Mouse (Mus musculus) cerebellum, adult 2 months (tissue): ENCODE measurements around the gene Trappc2l. TPM values are rescaled to one million over a fixed set of nuclear protein-coding genes. Genes with fewer than 3 reads are reported as not detected.

ENCODE experiments used
- DNase-seq, 2 experiments: peaks; one replicate each; pipeline ENCODE4 v3.0.0; 2021
- H3K27ac ChIP-seq: fragments of 200-500 bp; 2 replicates; pipeline ENCODE4 v1.5.1; 2012; ENCODE audit warnings: low read length, control low read depth, inconsistent platforms; ENCODE audit not compliant: insufficient read depth
- H3K27me3 ChIP-seq: fragments of 200-500 bp; 2 replicates; pipeline ENCODE4 v1.6.1; 2012; ENCODE audit warnings: inconsistent platforms, mild to moderate bottlenecking, low read length, moderate library complexity; ENCODE audit not compliant: control insufficient read depth, insufficient read depth
- H3K4me1 ChIP-seq: fragments of 200-500 bp; 2 replicates; pipeline ENCODE4 v1.6.1; 2011; ENCODE audit warnings: low read length; ENCODE audit not compliant: control insufficient read depth, insufficient read depth
- H3K4me3 ChIP-seq: fragments of 200-500 bp; replicated peaks from 2 replicates; pipeline ENCODE3; 2011; ENCODE audit warnings: mild to moderate bottlenecking, low read depth, low read length, control low read depth; ENCODE audit not compliant: insufficient read depth
- CTCF ChIP-seq: fragments of 200-500 bp; IDR thresholded peaks from 2 replicates; pipeline ENCODE4 v1.5.1; 2011; ENCODE audit warnings: low read depth, mild to moderate bottlenecking, control low read depth, low read length, moderate library complexity, borderline replicate concordance; ENCODE audit not compliant: insufficient read depth
- POLR2A ChIP-seq: fragments of 200-500 bp; IDR thresholded peaks from 2 replicates; pipeline ENCODE4 v1.6.1; 2011; ENCODE audit warnings: low read length, control low read depth, borderline replicate concordance; ENCODE audit not compliant: insufficient read depth
- WGBS: fragments of 180-500 bp; shearing (Covaris S2); methylation state at CpG from one replicate; pipeline ENCODE4 v1.1.7; 2018; 5-methylcytosine and 5-hydroxymethylcytosine counted together
- polyA plus RNA-seq: library from polyadenylated mRNA; depleted of rRNA; stranded (reverse); fragments of >200 nt; gene quantifications from 2 replicates; pipeline ENCODE4 v1.2.3, GENCODE M21; 2012

Gene Trappc2l
- polyA plus RNA-seq, 1 experiment: 206 TPM

- Histone ChIP-seq H3K4me3 (peak overlapping the region; percentile 86), H3K27me3 (no peaks in the 10 kb centered on the region), H3K27ac (peak overlapping the region; percentile 73), H3K4me1 (peaks cover 26% of the 10 kb centered on the region)
- WGBS: 6% methylated on average over 21 of the region's 21 CpGs
- no peak for TF ChIP-seq POLR2A
- no peak for TF ChIP-seq CTCF
- peak in 1 of 2 experiments; percentile 51 for DNase-seq
Measured at GRCm38 (mm10) chr8:122575735-122576647, 35.4 kb upstream of the Trappc2l start.

GRCm38 (mm10) chr8:122576648-122577022 is 34.8 kb upstream of the Trappc2l start, which contains the start of gene Aprt:
Gene Aprt (minus strand): TSS chr8:122576909.
- WGBS: under 1% methylated on average over 39 of the region's 39 CpGs
- no peaks in the 10 kb centered on the region for H3K27me3 ChIP-seq
- DNase-seq: peak; percentile 95 to 97
- TF ChIP-seq POLR2A (peak; percentile 91), CTCF (no peak)
- H3K4me3 ChIP-seq: peak within 1 kb of the TSS; percentile 86
- H3K4me1 ChIP-seq: peaks cover 19% of the 10 kb centered on the region
- peak within 1 kb of the TSS; percentile 73 for H3K27ac ChIP-seq

- Histone ChIP-seq H3K4me1 (peaks cover 15% of the 10 kb centered on the region), H3K27me3 (no peaks in the 10 kb centered on the region), H3K27ac (no peak overlapping the region), H3K4me3 (peak overlapping the region; percentile 86)
- DNase-seq: no peak
- no peak for TF ChIP-seq POLR2A
- TF ChIP-seq CTCF: no peak
- 41% methylated on average over 10 of the region's 10 CpGs for WGBS
Measured at GRCm38 (mm10) chr8:122577116-122577515, 34.3 kb upstream of the Trappc2l start.

- TF ChIP-seq CTCF (no peak), POLR2A (no peak)
- H3K27me3 ChIP-seq: no peaks in the 10 kb centered on the region
- no peak overlapping the region for H3K4me3 ChIP-seq
- no peak overlapping the region for H3K27ac ChIP-seq
- 62% methylated on average over 7 of the region's 7 CpGs for WGBS
- no peak for DNase-seq
- peaks cover 15% of the 10 kb centered on the region for H3K4me1 ChIP-seq
Measured at GRCm38 (mm10) chr8:122579196-122579595, 32.2 kb upstream of the Trappc2l start.

- no peak for DNase-seq
- Histone ChIP-seq H3K27me3 (no peaks in the 10 kb centered on the region), H3K4me3 (no peak overlapping the region), H3K4me1 (peaks cover 3% of the 10 kb centered on the region; the same call in 1 of the 2 replicates), H3K27ac (no peak overlapping the region)
- 84% methylated on average over 13 of the region's 15 CpGs for WGBS
- TF ChIP-seq POLR2A (no peak), CTCF (no peak)
Measured at GRCm38 (mm10) chr8:122580926-122581325, 30.5 kb upstream of the Trappc2l start.

- no peak overlapping the region for H3K27ac ChIP-seq
- H3K4me1 ChIP-seq: no peaks in the 10 kb centered on the region
- DNase-seq: no peak
- H3K4me3 ChIP-seq: no peak overlapping the region
- H3K27me3 ChIP-seq: no peaks in the 10 kb centered on the region
- no peak for TF ChIP-seq POLR2A
- no peak for TF ChIP-seq CTCF
- WGBS: 60% methylated on average over 9 of the region's 9 CpGs
Measured at GRCm38 (mm10) chr8:122584981-122585380, 26.5 kb upstream of the Trappc2l start.

GRCm38 (mm10) chr8:122585411-122585891 is 26.0 kb upstream of the Trappc2l start:
- TF ChIP-seq CTCF: no peak
- no peak for TF ChIP-seq POLR2A
- DNase-seq: no peak
- Histone ChIP-seq H3K4me3 (no peak overlapping the region), H3K27me3 (no peaks in the 10 kb centered on the region), H3K4me1 (no peaks in the 10 kb centered on the region), H3K27ac (no peak overlapping the region)
- WGBS: 79% methylated on average over 14 of the region's 14 CpGs

GRCm38 (mm10) chr8:122586171-122586570 is 25.3 kb upstream of the Trappc2l start:
- H3K4me1 ChIP-seq: no peaks in the 10 kb centered on the region
- 60% methylated on average over 7 of the region's 7 CpGs for WGBS
- H3K27me3 ChIP-seq: no peaks in the 10 kb centered on the region
- H3K27ac ChIP-seq: no peak overlapping the region
- TF ChIP-seq CTCF: no peak
- H3K4me3 ChIP-seq: no peak overlapping the region
- DNase-seq: no peak
